Mouse (Mus musculus) small intestine, adult 2 months (tissue): ENCODE data around the gene Gpm6b. TPM values are rescaled to one million over a fixed set of nuclear protein-coding genes. Genes with fewer than 3 reads are reported as not detected.

ENCODE experiments used
- H3K27ac ChIP-seq: fragments of 200-500 bp; 2 replicates; pipeline ENCODE4 v1.5.1; 2012; ENCODE audit warnings: low read depth, low read length, control low read depth, inconsistent platforms; ENCODE audit not compliant: insufficient read depth
- H3K27me3 ChIP-seq: fragments of 200-500 bp; 2 replicates; pipeline ENCODE4 v1.6.1; 2012; ENCODE audit warnings: mild to moderate bottlenecking, moderate library complexity, low read length, inconsistent platforms; ENCODE audit not compliant: control insufficient read depth, insufficient read depth
- H3K36me3 ChIP-seq: fragments of 200-500 bp; 2 replicates; pipeline ENCODE4 v1.6.1; 2012; ENCODE audit warnings: mild to moderate bottlenecking, low read length, control low read depth, inconsistent platforms; ENCODE audit not compliant: control insufficient read depth, insufficient read depth
- H3K4me1 ChIP-seq: fragments of 200-500 bp; 2 replicates; pipeline ENCODE4 v1.6.1; 2012; ENCODE audit warnings: low read length, inconsistent platforms, mixed read lengths; ENCODE audit not compliant: control insufficient read depth, insufficient read depth, insufficient read length
- H3K4me3 ChIP-seq: fragments of 200-500 bp; 2 replicates; pipeline ENCODE4 v1.5.1; 2012; ENCODE audit warnings: low read depth, mild to moderate bottlenecking, control low read depth, inconsistent platforms, low read length, moderate library complexity
- CTCF ChIP-seq: fragments of 200-500 bp; IDR thresholded peaks from 2 replicates; pipeline ENCODE4 v1.5.1; 2012; ENCODE audit warnings: low read depth, mild to moderate bottlenecking, control low read depth, inconsistent platforms, low read length, moderate library complexity, mixed read lengths; ENCODE audit not compliant: insufficient replicate concordance, insufficient read length; ENCODE audit errors: extremely low read depth
- POLR2A ChIP-seq: fragments of 200-500 bp; IDR thresholded peaks from 2 replicates; pipeline ENCODE4 v1.6.1; 2012; ENCODE audit warnings: low read depth, mild to moderate bottlenecking, control low read depth, inconsistent platforms, low read length, moderate library complexity
- WGBS: fragments of 180-500 bp; shearing (Covaris S2); methylation state at CpG from one replicate; pipeline ENCODE4 v1.1.7; 2018; 5-methylcytosine and 5-hydroxymethylcytosine counted together
- polyA plus RNA-seq: library from polyadenylated mRNA; depleted of rRNA; stranded (reverse); fragments of >200 nt; gene quantifications from 2 replicates; pipeline ENCODE4 v1.2.3, GENCODE M21; 2012

The Gpm6b gene
- polyA plus RNA-seq, 1 experiment = 0.75 TPM

GRCm38 (mm10) chrX:166302791-166303190, 64.1 kb downstream of the Gpm6b start:
- no peaks in the 10 kb centered on the region for H3K36me3 ChIP-seq
- TF ChIP-seq CTCF (no peak), POLR2A (no peak)
- H3K27me3 ChIP-seq = no peaks in the 10 kb centered on the region
- H3K4me3 ChIP-seq = no peak overlapping the region
- H3K27ac ChIP-seq = no peak overlapping the region
- WGBS = 15% methylated on average over 2 of the region's 2 CpGs
- no peaks in the 10 kb centered on the region for H3K4me1 ChIP-seq

- Histone ChIP-seq H3K4me3 (no peak overlapping the region), H3K27ac (no peak overlapping the region), H3K27me3 (no peaks in the 10 kb centered on the region), H3K36me3 (no peaks in the 10 kb centered on the region), H3K4me1 (no peaks in the 10 kb centered on the region)
- WGBS = 91% methylated on average over 2 of the region's 2 CpGs
- TF ChIP-seq POLR2A (no peak), CTCF (no peak)
Measured at GRCm38 (mm10) chrX:166304355-166304754, 65.6 kb downstream of the Gpm6b start.

GRCm38 (mm10) chrX:166307437-166308222, 68.9 kb downstream of the Gpm6b start:
- no peak overlapping the region for H3K27ac ChIP-seq
- no peak overlapping the region for H3K4me3 ChIP-seq
- H3K4me1 ChIP-seq = no peaks in the 10 kb centered on the region
- 86% methylated on average over 7 of the region's 7 CpGs for WGBS
- H3K36me3 ChIP-seq = no peaks in the 10 kb centered on the region
- no peaks in the 10 kb centered on the region for H3K27me3 ChIP-seq
- TF ChIP-seq CTCF (no peak), POLR2A (no peak)

- H3K4me3 ChIP-seq = no peak overlapping the region
- no peaks in the 10 kb centered on the region for H3K27me3 ChIP-seq
- WGBS = 29% methylated on average over 1 of the region's 1 CpGs
- TF ChIP-seq POLR2A = no peak
- no peak for TF ChIP-seq CTCF
- H3K4me1 ChIP-seq = no peaks in the 10 kb centered on the region
- H3K27ac ChIP-seq = no peak overlapping the region
- no peaks in the 10 kb centered on the region for H3K36me3 ChIP-seq
Measured at GRCm38 (mm10) chrX:166308798-166309197, 70.1 kb downstream of the Gpm6b start.

DNA sequence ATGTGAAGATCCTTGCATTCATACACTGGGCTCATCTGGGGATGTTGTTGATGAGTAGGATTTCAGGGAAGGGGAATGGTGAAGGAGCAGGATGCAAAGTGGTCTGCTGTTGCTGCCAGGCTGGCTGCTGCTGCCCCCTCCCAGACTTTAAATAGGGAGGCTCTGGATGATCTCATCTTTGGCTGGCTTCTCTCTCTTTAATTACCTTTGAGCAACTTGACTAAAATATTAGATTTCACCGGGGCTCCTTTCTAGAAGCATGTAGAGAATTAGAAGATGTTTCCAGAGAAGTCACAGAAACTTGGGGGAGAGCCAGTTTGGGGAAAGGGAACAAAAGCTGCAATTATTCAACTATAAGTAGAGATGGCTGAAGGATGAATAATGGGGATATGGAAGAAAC, 76.5 kb downstream of the Gpm6b start:
- no peaks in the 10 kb centered on the region for H3K4me1 ChIP-seq
- no peaks in the 10 kb centered on the region for H3K27me3 ChIP-seq
- no peaks in the 10 kb centered on the region for H3K36me3 ChIP-seq
- WGBS = 76% methylated on average over 1 of the region's 1 CpGs
- TF ChIP-seq POLR2A (no peak), CTCF (no peak)
- H3K27ac ChIP-seq = no peak overlapping the region
- no peak overlapping the region for H3K4me3 ChIP-seq

- Histone ChIP-seq H3K4me1 (no peaks in the 10 kb centered on the region), H3K27me3 (no peaks in the 10 kb centered on the region), H3K4me3 (no peak overlapping the region), H3K27ac (no peak overlapping the region), H3K36me3 (no peaks in the 10 kb centered on the region)
- TF ChIP-seq POLR2A (no peak), CTCF (no peak)
- 67% methylated on average over 7 of the region's 7 CpGs for WGBS
Measured at GRCm38 (mm10) chrX:166316552-166317375, 78.1 kb downstream of the Gpm6b start.

DNA sequence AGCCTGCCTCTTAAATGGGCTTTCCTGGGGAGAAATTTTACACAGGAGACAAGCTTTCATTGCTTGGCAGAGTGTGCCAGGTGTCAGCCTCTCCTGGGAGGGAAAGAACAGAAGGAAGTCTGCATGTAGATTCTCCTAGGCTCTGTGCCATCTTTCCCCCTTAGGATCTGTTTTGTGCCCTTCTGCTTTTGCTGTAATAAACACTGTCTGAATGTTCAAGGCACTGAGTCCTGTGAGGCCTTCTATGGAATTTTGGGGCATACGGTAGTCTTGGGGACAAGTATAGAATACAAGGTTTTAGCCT, 78.6 kb downstream of the Gpm6b start:
- Histone ChIP-seq H3K27me3 (no peaks in the 10 kb centered on the region), H3K4me3 (no peak overlapping the region), H3K4me1 (no peaks in the 10 kb centered on the region), H3K36me3 (no peaks in the 10 kb centered on the region), H3K27ac (no peak overlapping the region)
- WGBS = 81% methylated on average over 1 of the region's 1 CpGs
- TF ChIP-seq CTCF (no peak), POLR2A (no peak)
